Mouse (Mus musculus): ENCODE measurements around the gene Clps.

DNA sequence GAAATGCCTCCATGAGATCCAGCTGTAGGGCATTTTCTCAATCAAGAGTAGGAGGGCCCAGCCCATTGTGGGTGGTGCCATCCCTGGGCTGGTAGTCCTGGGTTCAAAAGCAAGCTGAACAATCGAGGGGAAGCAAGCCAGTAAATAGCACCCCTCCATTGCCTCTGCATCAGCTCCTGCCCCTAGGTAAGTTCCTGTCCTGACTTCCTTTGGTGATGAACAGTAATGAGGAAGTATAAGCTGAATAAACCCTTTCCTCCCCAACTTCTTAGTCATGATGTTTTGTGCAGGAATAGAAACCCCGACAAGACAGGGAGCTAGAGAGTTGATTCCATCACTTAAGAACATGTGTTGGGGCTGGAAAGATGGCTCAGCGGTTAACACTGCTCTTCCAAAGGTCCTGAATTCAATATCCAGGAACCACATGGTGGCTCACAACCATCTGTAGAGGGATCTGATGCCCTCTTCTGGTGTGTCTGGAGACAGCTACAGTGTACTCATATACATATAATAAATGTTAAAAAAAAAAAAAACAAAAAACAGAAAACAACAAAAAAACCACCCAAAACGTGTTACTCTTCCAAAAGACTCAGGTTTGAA lies 35.6 kb downstream of the Clps start:
- TF ChIP-seq CTCF (IDR thresholded peaks at IDR 0.05; ENCODE audit: borderline replicate concordance, control insufficient read depth, extremely low read depth, insufficient read depth, low read length, poor library complexity): no peak
- TF ChIP-seq POLR2A (IDR thresholded peaks at IDR 0.05; ENCODE audit: control insufficient read depth, extremely low read depth, insufficient read depth, low read length, poor library complexity): no peak

Data from thymus, adult 2 months (tissue).